Mouse (Mus musculus) thymus, adult 2 months (tissue): ENCODE measurements around the gene Ccdc81.

ENCODE experiments used
- CTCF ChIP-seq: fragments of 200-500 bp; IDR thresholded peaks from 2 replicates; pipeline ENCODE4 v1.5.1; 2012; ENCODE audit warnings: mild to moderate bottlenecking, control low read depth, low read length, moderate library complexity, borderline replicate concordance; ENCODE audit not compliant: control insufficient read depth, poor library complexity, insufficient read depth; ENCODE audit errors: extremely low read depth
- POLR2A ChIP-seq: fragments of 200-500 bp; IDR thresholded peaks from 2 replicates; pipeline ENCODE4 v1.6.1; 2012; ENCODE audit warnings: mild to moderate bottlenecking, low read length, control low read depth, moderate library complexity; ENCODE audit not compliant: control insufficient read depth, poor library complexity, insufficient read depth; ENCODE audit errors: extremely low read depth

GRCm38 (mm10) chr7:89855196-89855595 is 48.2 kb downstream of the Ccdc81 start:
- TF ChIP-seq CTCF = no peak
- TF ChIP-seq POLR2A = no peak
